8 mouse cellular contexts compared by ENCODE assay signal in genomic region chr9:78191736-78192135, GRCm38 (mm10). TPM values are rescaled to one million over a fixed set of nuclear protein-coding genes. Genes with fewer than 3 reads are reported as not detected.
DNase-seq lines count a peak whose midpoint lies in the region; ATAC-seq and TF ChIP-seq lines count a peak whose summit lies in the region.

No protein-coding gene starts in this region.

- H3K36me3 ChIP-seq in forebrain, embryonic 16.5 days (ENCODE audit: control insufficient read depth, insufficient read depth): no peaks in the 10 kb centered on the region
- no peaks in the 10 kb centered on the region for H3K36me3 ChIP-seq in liver, embryonic 12.5 days
- no peaks in the 10 kb centered on the region for H3K36me3 ChIP-seq in myocyte (ENCODE audit: control insufficient read depth, insufficient read depth)
- no peaks in the 10 kb centered on the region for H3K36me3 ChIP-seq in stomach, embryonic 16.5 days (ENCODE audit: control insufficient read depth, insufficient read depth, low read length)

- H3K9me3 ChIP-seq in forebrain, embryonic 16.5 days (ENCODE audit: control insufficient read depth, low read length): no peaks in the 10 kb centered on the region
- no peaks in the 10 kb centered on the region for H3K9me3 ChIP-seq in liver, embryonic 12.5 days (replicated peaks)
- no peaks in the 10 kb centered on the region for H3K9me3 ChIP-seq in stomach, embryonic 16.5 days (replicated peaks; ENCODE audit: control insufficient read depth, low read length)

- peak overlapping the region; percentile 79 for H3K4me2 ChIP-seq in forebrain, embryonic 16.5 days (ENCODE audit: low read length)
- H3K4me2 ChIP-seq in liver, embryonic 12.5 days: peak overlapping the region; percentile 80
- H3K4me2 ChIP-seq in myocyte (ENCODE audit: low read depth): peak overlapping the region; percentile 96
- H3K4me2 ChIP-seq in stomach, embryonic 16.5 days (ENCODE audit: low read depth, low read length): peak overlapping the region; percentile 55

- H3K9ac ChIP-seq in forebrain, embryonic 16.5 days (replicated peaks; ENCODE audit: low read depth, low read length): peak overlapping the region; percentile 49
- peak overlapping the region; percentile 64 for H3K9ac ChIP-seq in liver, embryonic 12.5 days
- peak overlapping the region; percentile 74 for H3K9ac ChIP-seq in stomach, embryonic 16.5 days (ENCODE audit: low read length)

- H3K4me1 ChIP-seq in forebrain, embryonic 16.5 days (replicated peaks; ENCODE audit: control insufficient read depth, insufficient read depth, low read length): peaks cover 15% of the 10 kb centered on the region
- peaks cover 61% of the 10 kb centered on the region for H3K4me1 ChIP-seq in liver, embryonic 12.5 days
- H3K4me1 ChIP-seq in stomach, embryonic 16.5 days (ENCODE audit: control insufficient read depth, insufficient read depth, low read length): peaks cover 2% of the 10 kb centered on the region; the same call in 1 of the 2 replicates

- H3K27ac ChIP-seq in forebrain, embryonic 16.5 days (ENCODE audit: low read length): no peak overlapping the region
- H3K27ac ChIP-seq in liver, embryonic 12.5 days: peak overlapping the region; percentile 64
- peak overlapping the region; percentile 84 for H3K27ac ChIP-seq in stomach, embryonic 16.5 days (ENCODE audit: low read length)

- no peak for TF ChIP-seq CTCF in brain, embryonic 14.5 days (IDR thresholded peaks at IDR 0.05; ENCODE audit: borderline replicate concordance, extremely low read depth, insufficient read depth, insufficient read length)

- no peak for DNase-seq in frontal cortex, postnatal 25 days (ENCODE audit: low spot score in 2 of 2)
- DNase-seq in brain, embryonic 14.5 days (ENCODE audit: low read depth): peak; percentile 90
- peak; percentile 69 for DNase-seq in hindlimb bud, embryonic 11.5 days (ENCODE audit: extremely low spot score, low read depth, low spot score)

- peak overlapping the region; percentile 45 for H3K4me3 ChIP-seq in forebrain, embryonic 16.5 days (replicated peaks; ENCODE audit: low read length)
- H3K4me3 ChIP-seq in liver, embryonic 12.5 days: peak overlapping the region; percentile 51
- peak overlapping the region; percentile 28 for H3K4me3 ChIP-seq in myocyte
- H3K4me3 ChIP-seq in stomach, embryonic 16.5 days (replicated peaks; ENCODE audit: low read length): peak overlapping the region; percentile 52

- peak; percentile 45; the same call in 1 of the 2 replicates for ATAC-seq in frontal cortex, adult (ENCODE audit: low TSS enrichment)
- peak; percentile 46 for ATAC-seq in forebrain, embryonic 16.5 days
- peak; percentile 67 for ATAC-seq in liver, embryonic 12.5 days
- peak; percentile 69; the same call in 1 of the 2 replicates for ATAC-seq in stomach, embryonic 16.5 days (ENCODE audit: insufficient read depth, low FRiP score)

- no peak overlapping the region for H3ac ChIP-seq in myocyte (ENCODE audit: control insufficient read depth, insufficient read length)

- no peaks in the 10 kb centered on the region for H3K79me2 ChIP-seq in myocyte (ENCODE audit: control insufficient read depth, insufficient read depth)

- under 1% methylated on average over 18 of the region's 18 CpGs for WGBS in forebrain, embryonic 16.5 days
- WGBS in liver, embryonic 12.5 days (ENCODE audit: insufficient replicate concordance): under 1% methylated on average over 18 of the region's 18 CpGs
- 1% methylated on average over 18 of the region's 18 CpGs for WGBS in stomach, embryonic 16.5 days

- no peaks in the 10 kb centered on the region; the same call in 1 of the 2 replicates for H3K27me3 ChIP-seq in forebrain, embryonic 16.5 days (replicated peaks; ENCODE audit: control insufficient read depth, insufficient read depth, low read length)
- no peaks in the 10 kb centered on the region for H3K27me3 ChIP-seq in liver, embryonic 12.5 days (replicated peaks)
- no peaks in the 10 kb centered on the region for H3K27me3 ChIP-seq in myocyte (ENCODE audit: control insufficient read depth, insufficient read depth, insufficient read length)
- no peaks in the 10 kb centered on the region for H3K27me3 ChIP-seq in stomach, embryonic 16.5 days (ENCODE audit: control insufficient read depth, insufficient read depth, low read length)

- no peak for TF ChIP-seq POLR2A in brain, embryonic 14.5 days (IDR thresholded peaks at IDR 0.05; ENCODE audit: borderline replicate concordance, extremely low read depth, insufficient read depth, insufficient read length, poor library complexity, severe bottlenecking)
- no peak for TF ChIP-seq POLR2A in myocyte (IDR thresholded peaks at IDR 0.05; ENCODE audit: insufficient read length, low read depth)

TF ChIP-seq in myocyte, 11 proteins besides CTCF, POLR2A, EP300 and RAD21:
- TF ChIP-seq MYOG (IDR thresholded peaks at IDR 0.05; ENCODE audit: control insufficient read depth in 1 of 3, insufficient read depth in 1 of 3, insufficient read length in 2 of 3, low read depth in 2 of 3) (no peak), TCF3 (IDR thresholded peaks at IDR 0.05; ENCODE audit: insufficient read length, low read depth) (no peak), MYOD1 (IDR thresholded peaks at IDR 0.05; ENCODE audit: control insufficient read depth in 1 of 3, insufficient read length in 2 of 3, low read depth in 2 of 3) (no peak)

RNA-seq across cellular contexts. Expression of gene Gsta4, which starts 9.2 kb away (rescaled TPM):
- polyA plus RNA-seq in brain, embryonic 14.5 days (2012; rRNA removed): 10.6 and 14.7 TPM in 2 replicates
- polyA plus RNA-seq in forebrain, embryonic 16.5 days (2015; fragmentation: Nextera tagmentation; extraction: Ambion mirVana): 11.9 and 14.9 TPM in 2 replicates
- 20.0 and 22.1 TPM in 2 replicates for polyA plus RNA-seq in liver, embryonic 12.5 days (2016; fragmentation: Nextera tagmentation; extraction: Ambion mirVana)
- polyA plus RNA-seq in myocyte (2012; fragmentation: generic; extraction: Trizol): 28.1 TPM
- 784 and 968 TPM in 2 replicates for polyA plus RNA-seq in stomach, embryonic 16.5 days (2015; fragmentation: Nextera tagmentation; extraction: Ambion mirVana)

RNA-seq across cellular contexts. Expression of gene Gsta1, which starts 38.7 kb away (rescaled TPM):
- polyA plus RNA-seq in brain, embryonic 14.5 days (2012; rRNA removed): 0.19 TPM in 1 of 2 replicates, not detected in the other
- not detected in 2 replicates for polyA plus RNA-seq in forebrain, embryonic 16.5 days (2015; fragmentation: Nextera tagmentation; extraction: Ambion mirVana)
- not detected in 2 replicates for polyA plus RNA-seq in liver, embryonic 12.5 days (2016; fragmentation: Nextera tagmentation; extraction: Ambion mirVana)
- polyA plus RNA-seq in myocyte (2012; fragmentation: generic; extraction: Trizol): 0.61 TPM
- 109 and 152 TPM in 2 replicates for polyA plus RNA-seq in stomach, embryonic 16.5 days (2015; fragmentation: Nextera tagmentation; extraction: Ambion mirVana)

Comparison
In these comparisons a context has a peak if more than half of its experiments do, and no peak if none do; other contexts are left out.
1. DNase-seq: peak in brain, embryonic 14.5 days (single experiment) and hindlimb bud, embryonic 11.5 days (single experiment); none in frontal cortex, postnatal 25 days (0 of 2).
2. RNA of gene Gsta4, which starts 9.2 kb away (polyA plus RNA-seq): 784 to 968 TPM in stomach, embryonic 16.5 days; 28.1 TPM in myocyte (single experiment), 20.0 to 22.1 TPM in liver, embryonic 12.5 days, 11.9 to 14.9 TPM in forebrain, embryonic 16.5 days and 10.6 to 14.7 TPM in brain, embryonic 14.5 days; every median in the first group is over 10 times any median in the second.
3. RNA of gene Gsta1, which starts 38.7 kb away (polyA plus RNA-seq): 109 to 152 TPM in stomach, embryonic 16.5 days; 0.61 TPM in myocyte (single experiment), not detected in liver, embryonic 12.5 days, 0.19 TPM in brain, embryonic 14.5 days and not detected in forebrain, embryonic 16.5 days; every median in the first group is over 10 times any median in the second.
4. Peak in every context shown above with its lines, with median percentiles within 50 percentile points of each other: ATAC-seq, H3K4me2 ChIP-seq, H3K4me3 ChIP-seq and H3K9ac ChIP-seq.